Comparison of ENCODE assay signal across 13 mouse cellular contexts in genomic region chr8:111490034-111490591, GRCm38 (mm10). TPM values are rescaled to one million over a fixed set of nuclear protein-coding genes. Genes with fewer than 3 reads are reported as not detected.
DNase-seq lines count a peak whose midpoint lies in the region; ATAC-seq and TF ChIP-seq lines count a peak whose summit lies in the region.
"Had no signal": no experiment of that assay in that cellular context is flagged by ENCODE, and none has a peak within 500 bp of the region (broad histone marks: within the 10 kb centered on the region; RNA-seq: fewer than 3 reads in every experiment).

No protein-coding gene starts in this region.

- H3K4me3 ChIP-seq in heart, embryonic 15.5 days, result no peak overlapping the region
- H3K4me3 ChIP-seq in midbrain, embryonic 13.5 days (replicated peaks), result no peak overlapping the region
- H3K4me3 ChIP-seq in midbrain, postnatal 0 days (ENCODE audit: low read depth, low read length), result no peak overlapping the region
- H3K4me3 ChIP-seq in embryonic facial prominence, embryonic 13.5 days, result no peak overlapping the region
- H3K4me3 ChIP-seq in olfactory bulb, adult 2 months (ENCODE audit: insufficient read depth, low read depth, low read length), result no peak overlapping the region
- no peak overlapping the region for H3K4me3 ChIP-seq in forebrain, embryonic 13.5 days
- H3K4me3 ChIP-seq: heart, embryonic 12.5 days; megakaryocyte, embryonic 14.5 days had no signal

- no peaks in the 10 kb centered on the region for H3K9me3 ChIP-seq in heart, embryonic 15.5 days (replicated peaks)
- no peaks in the 10 kb centered on the region for H3K9me3 ChIP-seq in midbrain, embryonic 13.5 days
- H3K9me3 ChIP-seq in midbrain, postnatal 0 days (ENCODE audit: low read length), result no peaks in the 10 kb centered on the region
- no peaks in the 10 kb centered on the region for H3K9me3 ChIP-seq in embryonic facial prominence, embryonic 13.5 days
- H3K9me3 ChIP-seq in forebrain, embryonic 13.5 days (replicated peaks), result no peaks in the 10 kb centered on the region
- H3K9me3 ChIP-seq: heart, embryonic 12.5 days; megakaryocyte, embryonic 14.5 days had no signal

- H3K27me3 ChIP-seq in heart, embryonic 15.5 days, result no peaks in the 10 kb centered on the region
- no peaks in the 10 kb centered on the region for H3K27me3 ChIP-seq in midbrain, embryonic 13.5 days
- H3K27me3 ChIP-seq in midbrain, postnatal 0 days (ENCODE audit: insufficient read depth, low read length), result no peaks in the 10 kb centered on the region
- no peaks in the 10 kb centered on the region for H3K27me3 ChIP-seq in embryonic facial prominence, embryonic 13.5 days
- H3K27me3 ChIP-seq in forebrain, embryonic 13.5 days, result no peaks in the 10 kb centered on the region
- H3K27me3 ChIP-seq: heart, embryonic 12.5 days; megakaryocyte, embryonic 14.5 days had no signal

- H3K4me2 ChIP-seq in heart, embryonic 15.5 days, result no peak overlapping the region
- no peak overlapping the region for H3K4me2 ChIP-seq in midbrain, embryonic 13.5 days (replicated peaks)
- H3K4me2 ChIP-seq in midbrain, postnatal 0 days (ENCODE audit: low read depth, low read length, poor library complexity, severe bottlenecking), result no peak overlapping the region
- H3K4me2 ChIP-seq in embryonic facial prominence, embryonic 13.5 days, result no peak overlapping the region
- no peak overlapping the region for H3K4me2 ChIP-seq in forebrain, embryonic 13.5 days
- H3K4me2 ChIP-seq: heart, embryonic 12.5 days had no signal

- H3K36me3 ChIP-seq in heart, embryonic 15.5 days, result peaks cover 9% of the 10 kb centered on the region; the same call in 1 of the 2 replicates
- peaks cover 29% of the 10 kb centered on the region for H3K36me3 ChIP-seq in midbrain, embryonic 13.5 days
- peaks cover 8% of the 10 kb centered on the region for H3K36me3 ChIP-seq in midbrain, postnatal 0 days (ENCODE audit: insufficient read depth, low read length)
- H3K36me3 ChIP-seq in embryonic facial prominence, embryonic 13.5 days, result peaks cover 39% of the 10 kb centered on the region
- H3K36me3 ChIP-seq in forebrain, embryonic 13.5 days (ENCODE audit: poor library complexity, severe bottlenecking), result peaks cover 18% of the 10 kb centered on the region

- no peak overlapping the region for H3K9ac ChIP-seq in heart, embryonic 15.5 days
- H3K9ac ChIP-seq in midbrain, embryonic 13.5 days (replicated peaks), result no peak overlapping the region
- no peak overlapping the region for H3K9ac ChIP-seq in midbrain, postnatal 0 days (replicated peaks; ENCODE audit: low read length, poor library complexity, severe bottlenecking)
- no peak overlapping the region for H3K9ac ChIP-seq in embryonic facial prominence, embryonic 13.5 days
- no peak overlapping the region for H3K9ac ChIP-seq in forebrain, embryonic 13.5 days
- H3K9ac ChIP-seq: heart, embryonic 12.5 days; liver, postnatal 0 days had no signal

- ATAC-seq in heart, embryonic 15.5 days (replicated peaks; ENCODE audit: insufficient number of reproducible peaks, insufficient read depth, low FRiP score, low read depth), result 0 out of 2 replicates have a peak, but pooled peaks have one; percentile 18
- ATAC-seq in midbrain, embryonic 13.5 days, result no peak
- ATAC-seq in midbrain, postnatal 0 days (ENCODE audit: low FRiP score), result no peak
- ATAC-seq in embryonic facial prominence, embryonic 13.5 days (ENCODE audit: insufficient number of reproducible peaks, insufficient read depth, low FRiP score, low TSS enrichment, low read depth), result no peak
- ATAC-seq in forebrain, embryonic 13.5 days, result no peak
- ATAC-seq: liver, postnatal 0 days had no signal

- DNase-seq in heart, postnatal 10 days, result no peak
- no peak for DNase-seq in midbrain, postnatal 0 days (ENCODE audit: low spot score)
- DNase-seq: adrenal gland, adult 8-10 months; B cell, adult 2 months; liver, postnatal 0 days; thymus, postnatal 4 days had no signal

- 74% methylated on average over 10 of the region's 10 CpGs for WGBS in heart, embryonic 15.5 days
- WGBS in midbrain, embryonic 13.5 days, result 83% methylated on average over 10 of the region's 10 CpGs
- 80% methylated on average over 10 of the region's 10 CpGs for WGBS in midbrain, postnatal 0 days
- WGBS in embryonic facial prominence, embryonic 13.5 days, result 78% methylated on average over 10 of the region's 10 CpGs
- whole genome bisulfite sequencing in olfactory bulb, adult 2 months, result 73% methylated on average over 10 of the region's 10 CpGs
- WGBS in forebrain, embryonic 13.5 days, result 89% methylated on average over 10 of the region's 10 CpGs

- TF ChIP-seq CTCF in midbrain, postnatal 0 days (IDR thresholded peaks at IDR 0.05), result no peak
- no peak for TF ChIP-seq CTCF in olfactory bulb, adult 2 months (IDR thresholded peaks at IDR 0.05; ENCODE audit: insufficient read depth, low read depth, low read length)

- no peak overlapping the region for H3K27ac ChIP-seq in heart, embryonic 15.5 days
- peak overlapping the region; percentile 19; the same call in 1 of the 2 replicates for H3K27ac ChIP-seq in midbrain, embryonic 13.5 days
- H3K27ac ChIP-seq in midbrain, postnatal 0 days (ENCODE audit: low read depth, low read length), result no peak overlapping the region
- peak overlapping the region; percentile 63; the same call in 1 of the 2 replicates for H3K27ac ChIP-seq in embryonic facial prominence, embryonic 13.5 days
- H3K27ac ChIP-seq in olfactory bulb, adult 2 months (ENCODE audit: insufficient read depth, low read depth, low read length), result peak overlapping the region; percentile 87
- H3K27ac ChIP-seq in forebrain, embryonic 13.5 days, result no peak overlapping the region

- no peak for TF ChIP-seq POLR2A in olfactory bulb, adult 2 months (IDR thresholded peaks at IDR 0.05; ENCODE audit: insufficient read depth, low read depth, low read length)

- intact Hi-C loops in heart, postnatal 10 days (cut with DNase I), result no loop called here

- 0 out of 2 replicates have a peak, but pooled peaks cover 3% of the 10 kb centered on the region for H3K4me1 ChIP-seq in heart, embryonic 15.5 days (replicated peaks)
- no peaks in the 10 kb centered on the region for H3K4me1 ChIP-seq in midbrain, embryonic 13.5 days (replicated peaks)
- H3K4me1 ChIP-seq in midbrain, postnatal 0 days (ENCODE audit: insufficient read depth, low read length), result no peaks in the 10 kb centered on the region
- H3K4me1 ChIP-seq in embryonic facial prominence, embryonic 13.5 days, result 0 out of 2 replicates have a peak, but pooled peaks cover 2% of the 10 kb centered on the region
- H3K4me1 ChIP-seq in olfactory bulb, adult 2 months (ENCODE audit: control insufficient read depth, insufficient read depth, low read length), result peaks cover 14% of the 10 kb centered on the region
- no peaks in the 10 kb centered on the region for H3K4me1 ChIP-seq in forebrain, embryonic 13.5 days
- H3K4me1 ChIP-seq: megakaryocyte, embryonic 14.5 days had no signal

RNA-seq across cellular contexts. Expression of gene Wdr59, which starts 31.8 kb away (rescaled TPM):
- polyA plus RNA-seq in heart, embryonic 15.5 days (2015; fragmentation: Nextera tagmentation; extraction: Ambion mirVana), result 3.4 and 4.4 TPM in 2 replicates
- 10 to 100 TPM in 1 of 2 experiments, 1 to 10 TPM in 1; 10.0 to 10.2 TPM for total RNA-seq in heart, postnatal 10 days (2021)
- 6.7 TPM in 2 replicates for polyA plus RNA-seq in midbrain, embryonic 13.5 days (2015; fragmentation: Nextera tagmentation; extraction: Ambion mirVana)
- 11.6 and 17.1 TPM in 2 replicates for total RNA-seq in midbrain, postnatal 0 days (2014; rRNA removed)
- 5.6 and 6.6 TPM in 2 replicates for polyA plus RNA-seq in midbrain, postnatal 0 days (2015; fragmentation: Nextera tagmentation; extraction: Ambion mirVana)
- polyA plus RNA-seq in embryonic facial prominence, embryonic 13.5 days (2015; fragmentation: Nextera tagmentation; extraction: Ambion mirVana), result 8.0 and 9.6 TPM in 2 replicates
- polyA plus RNA-seq in olfactory bulb, adult 2 months (2012; ENCODE audit: insufficient read depth, insufficient read length, low replicate concordance, missing spikeins), result not detected in 2 replicates
- 5.7 and 6.5 TPM in 2 replicates for polyA plus RNA-seq in forebrain, embryonic 13.5 days (2015; fragmentation: Nextera tagmentation; extraction: Ambion mirVana)

RNA-seq across cellular contexts. Expression of gene Znrf1, which starts 45.8 kb away (rescaled TPM):
- 21.9 and 31.0 TPM in 2 replicates for polyA plus RNA-seq in heart, embryonic 15.5 days (2015; fragmentation: Nextera tagmentation; extraction: Ambion mirVana)
- total RNA-seq in heart, postnatal 10 days (2021), result 10 to 100 TPM; 66.2 to 69.2 TPM
- 62.4 and 80.7 TPM in 2 replicates for polyA plus RNA-seq in midbrain, embryonic 13.5 days (2015; fragmentation: Nextera tagmentation; extraction: Ambion mirVana)
- total RNA-seq in midbrain, postnatal 0 days (2014; rRNA removed), result 229 and 234 TPM in 2 replicates
- polyA plus RNA-seq in midbrain, postnatal 0 days (2015; fragmentation: Nextera tagmentation; extraction: Ambion mirVana), result 87.8 and 96.5 TPM in 2 replicates
- polyA plus RNA-seq in embryonic facial prominence, embryonic 13.5 days (2015; fragmentation: Nextera tagmentation; extraction: Ambion mirVana), result 36.2 and 51.5 TPM in 2 replicates
- polyA plus RNA-seq in olfactory bulb, adult 2 months (2012; ENCODE audit: insufficient read depth, insufficient read length, low replicate concordance, missing spikeins), result 177 TPM in 1 of 2 replicates, not detected in the other
- 48.0 and 48.7 TPM in 2 replicates for polyA plus RNA-seq in forebrain, embryonic 13.5 days (2015; fragmentation: Nextera tagmentation; extraction: Ambion mirVana)

Comparison
In these comparisons a context has a peak if more than half of its experiments do, and no peak if none do; other contexts are left out.
1. H3K27ac ChIP-seq: peak in midbrain, embryonic 13.5 days (single experiment), embryonic facial prominence, embryonic 13.5 days (single experiment) and olfactory bulb, adult 2 months (single experiment); none in heart, embryonic 15.5 days (single experiment), midbrain, postnatal 0 days (single experiment) and forebrain, embryonic 13.5 days (single experiment).